Mouse (Mus musculus) embryonic facial prominence, embryonic 11.5 days (tissue): ENCODE results near the gene Sirt6. TPM values are rescaled to one million over a fixed set of nuclear protein-coding genes. Genes with fewer than 3 reads are reported as not detected.
"Not testable (repeated sequence)": the region's sequence is repeated elsewhere in the genome, so short reads cannot be mapped to it uniquely, and the experiment has no call there.

ENCODE experiments used
- ATAC-seq: fragments of 200-750 bp; cut with Nextera tagmentation; replicated peaks from 2 replicates; pipeline ENCODE4 v1.8.0; 2017; ENCODE audit warnings: low read depth; ENCODE audit not compliant: insufficient number of reproducible peaks, low FRiP score, low TSS enrichment
- DNase-seq: peaks from one replicate; pipeline ENCODE4 v3.0.0-alpha.2; 2015; ENCODE audit warnings: low spot score
- H3K27ac ChIP-seq: fragments of 300-500 bp; sonication (generic); replicated peaks from 2 replicates; pipeline ENCODE4 v1.5.1; 2014; ENCODE audit warnings: mild to moderate bottlenecking, low read depth, low read length, control low read depth
- H3K27me3 ChIP-seq: fragments of 300-500 bp; sonication (generic); 2 replicates; pipeline ENCODE4 v1.6.1; 2014; ENCODE audit warnings: mild to moderate bottlenecking, low read length, moderate library complexity, mixed read lengths; ENCODE audit not compliant: control insufficient read depth, insufficient read depth
- H3K36me3 ChIP-seq: fragments of 300-500 bp; sonication (generic); replicated peaks from 2 replicates; pipeline ENCODE4 v1.6.1; 2014; ENCODE audit warnings: low read depth, mild to moderate bottlenecking, low read length, moderate library complexity, mixed read lengths; ENCODE audit not compliant: control insufficient read depth, insufficient read depth
- H3K4me1 ChIP-seq: fragments of 300-500 bp; sonication (generic); 2 replicates; pipeline ENCODE4 v1.6.1; 2014; ENCODE audit warnings: low read length, mixed read lengths; ENCODE audit not compliant: control insufficient read depth, insufficient read depth
- H3K4me2 ChIP-seq: fragments of 300-500 bp; sonication (generic); 2 replicates; pipeline ENCODE4 v1.6.1; 2014; ENCODE audit warnings: low read depth, mild to moderate bottlenecking, control low read depth, low read length, moderate library complexity
- H3K4me3 ChIP-seq: fragments of 300-500 bp; sonication (generic); 2 replicates; pipeline ENCODE4 v1.5.1; 2014; ENCODE audit warnings: low read depth, low read length, control low read depth
- H3K9ac ChIP-seq: fragments of 300-500 bp; sonication (generic); replicated peaks from 2 replicates; pipeline ENCODE4 v1.6.1; 2014; ENCODE audit warnings: mild to moderate bottlenecking, control low read depth, low read length
- H3K9me3 ChIP-seq: fragments of 300-500 bp; sonication (generic); replicated peaks from 2 replicates; pipeline ENCODE4 v1.6.1; 2016; ENCODE audit warnings: mild to moderate bottlenecking, low read length, inconsistent platforms, mixed read lengths; ENCODE audit not compliant: control insufficient read depth
- WGBS: fragments of 180-500 bp; shearing (Covaris S2); extraction: QIAGEN DNeasy Blood & Tissue Kit; methylation state at CpG from one replicate; pipeline ENCODE4 v1.1.7; 2014; 5-methylcytosine and 5-hydroxymethylcytosine counted together
- polyA plus RNA-seq: library from polyadenylated mRNA; unstranded; fragments of >200 nt; fragmentation: Nextera tagmentation; extraction: Ambion mirVana; gene quantifications from 2 replicates; pipeline ENCODE4 v1.2.1, GENCODE M21; 2014

The Sirt6 gene
- polyA plus RNA-seq, 1 experiment from 2014 or later, result 37.8 TPM

- H3K4me3 ChIP-seq, result peak overlapping the region; percentile 75
- 51% methylated on average over 2 of the region's 2 CpGs for WGBS
- peak overlapping the region; percentile 94 for H3K9ac ChIP-seq
- DNase-seq, result no peak
- ATAC-seq, result peak; percentile 25; the same call in 1 of the 2 replicates
- H3K4me1 ChIP-seq, result peaks cover 5% of the 10 kb centered on the region
- H3K36me3 ChIP-seq, result no peaks in the 10 kb centered on the region; the same call in 1 of the 2 replicates
- H3K27me3 ChIP-seq, result no peaks in the 10 kb centered on the region
- peak overlapping the region; percentile 93; the same call in 1 of the 2 replicates for H3K27ac ChIP-seq
- peak overlapping the region; percentile 92 for H3K4me2 ChIP-seq
- H3K9me3 ChIP-seq, result no peaks in the 10 kb centered on the region
Measured at GRCm38 (mm10) chr10:81644162-81644561, 16.6 kb upstream of the Sirt6 start.

GRCm38 (mm10) chr10:81643449-81644055 lies 16.0 kb upstream of the Sirt6 start:
- Histone ChIP-seq H3K4me3 (peak overlapping the region; percentile 75), H3K9ac (peak overlapping the region; percentile 94), H3K27me3 (no peaks in the 10 kb centered on the region), H3K4me1 (peaks cover 5% of the 10 kb centered on the region), H3K27ac (peak overlapping the region; percentile 93), H3K36me3 (no peaks in the 10 kb centered on the region; the same call in 1 of the 2 replicates), H3K4me2 (peak overlapping the region; percentile 92), H3K9me3 (no peaks in the 10 kb centered on the region)
- under 1% methylated on average over 72 of the region's 75 CpGs for WGBS
- peak; percentile 83 for ATAC-seq
- DNase-seq, result peak; percentile 95

DNA sequence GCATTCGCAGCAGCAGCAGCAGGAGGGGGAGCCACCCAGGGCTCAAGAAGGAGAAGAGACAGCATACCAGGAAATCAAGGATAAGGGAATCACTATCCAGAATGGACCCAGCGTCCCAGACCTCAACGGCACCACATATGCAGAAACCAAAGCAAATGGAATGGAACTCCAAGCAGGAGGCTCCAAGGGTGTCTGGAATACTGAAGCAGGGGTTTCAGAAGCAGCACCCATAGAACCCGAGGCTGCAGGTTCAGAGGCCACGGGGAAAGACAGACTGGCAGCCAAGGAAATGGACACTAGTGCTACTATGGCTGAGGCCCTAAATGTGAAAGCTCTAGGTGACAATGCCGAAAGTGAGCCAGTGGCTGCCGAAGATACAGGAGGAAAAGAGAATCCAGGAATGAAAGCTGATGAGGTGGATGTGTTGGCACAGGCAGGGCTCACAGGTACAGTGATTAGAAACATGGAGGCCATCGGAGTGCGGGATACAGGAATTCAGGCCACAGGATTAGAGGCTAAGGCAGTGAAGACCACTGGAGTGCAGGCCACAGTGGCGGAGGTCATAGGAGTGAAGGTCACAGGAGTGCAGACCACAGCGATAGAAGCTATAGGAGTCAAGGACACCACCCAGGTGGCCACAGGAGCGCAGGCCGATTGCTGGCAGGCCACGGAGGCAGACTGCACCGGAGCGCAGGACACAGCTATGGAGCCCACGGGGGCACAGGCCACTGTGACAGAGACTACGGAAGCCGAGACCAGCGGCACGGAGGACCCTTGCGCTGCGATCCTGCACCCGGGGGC lies 15.3 kb upstream of the Sirt6 start:
- Histone ChIP-seq H3K36me3 (no peaks in the 10 kb centered on the region; the same call in 1 of the 2 replicates), H3K9me3 (no peaks in the 10 kb centered on the region), H3K9ac (peak overlapping the region; percentile 94), H3K4me2 (peak overlapping the region; percentile 92), H3K27ac (peak overlapping the region; percentile 93), H3K27me3 (no peaks in the 10 kb centered on the region), H3K4me1 (peaks cover 5% of the 10 kb centered on the region), H3K4me3 (peak overlapping the region; percentile 75)
- 23% methylated on average over 24 of the region's 24 CpGs for WGBS
- DNase-seq (no peak), ATAC-seq (peak; percentile 60)

DNA sequence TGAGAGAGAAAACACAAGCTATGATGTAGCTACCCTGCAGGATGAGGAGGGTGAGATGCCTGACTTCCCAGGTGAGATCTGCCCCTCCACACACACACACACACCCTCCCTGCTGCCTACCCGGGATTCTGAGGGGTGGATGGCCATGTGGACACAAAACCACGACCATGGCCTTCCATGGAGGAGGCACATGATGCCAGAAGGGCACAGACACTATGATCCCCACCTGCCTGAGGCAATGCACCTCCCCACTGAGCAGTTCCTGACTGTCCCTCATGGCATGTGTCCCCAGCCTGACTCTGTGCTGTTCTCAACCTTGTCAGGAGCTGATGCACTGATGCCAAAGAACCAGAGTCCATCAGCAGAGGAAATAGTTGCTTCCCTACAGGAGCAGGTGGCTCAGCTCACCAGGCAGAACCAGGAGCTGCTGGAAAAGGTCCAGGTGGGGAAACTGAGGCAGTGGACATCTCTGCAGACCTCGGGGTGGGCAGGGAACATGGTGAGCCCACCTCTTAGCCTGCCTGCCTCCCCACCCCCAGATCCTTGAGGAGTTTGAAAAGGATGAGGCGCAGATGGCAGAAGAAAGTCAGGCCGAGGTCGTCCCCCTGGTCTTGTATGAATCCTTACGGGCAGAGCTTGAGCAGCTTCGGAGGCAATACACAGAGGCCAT lies 14.5 kb upstream of the Sirt6 start:
- Histone ChIP-seq H3K9me3 (no peaks in the 10 kb centered on the region), H3K27me3 (no peaks in the 10 kb centered on the region), H3K27ac (no peak overlapping the region), H3K4me3 (no peak overlapping the region; the same call in 1 of the 2 replicates), H3K9ac (no peak overlapping the region; the same call in 1 of the 2 replicates), H3K36me3 (no peaks in the 10 kb centered on the region; the same call in 1 of the 2 replicates), H3K4me1 (peaks cover 5% of the 10 kb centered on the region), H3K4me2 (peak overlapping the region; percentile 92)
- WGBS, result 71% methylated on average over 8 of the region's 8 CpGs
- ATAC-seq, result no peak
- DNase-seq, result no peak

GRCm38 (mm10) chr10:81641566-81641965 lies 14.0 kb upstream of the Sirt6 start:
- Histone ChIP-seq H3K27ac (no peak overlapping the region), H3K9me3 (no peaks in the 10 kb centered on the region), H3K4me2 (no peak overlapping the region), H3K36me3 (no peaks in the 10 kb centered on the region; the same call in 1 of the 2 replicates), H3K4me1 (peaks cover 5% of the 10 kb centered on the region), H3K9ac (no peak overlapping the region), H3K27me3 (no peaks in the 10 kb centered on the region), H3K4me3 (no peak overlapping the region)
- 87% methylated on average over 2 of the region's 2 CpGs for WGBS
- ATAC-seq (no peak), DNase-seq (no peak)

GRCm38 (mm10) chr10:81640825-81641224 lies 13.2 kb upstream of the Sirt6 start:
- not testable (repeated sequence) for H3K9me3 ChIP-seq, DNase-seq, H3K27me3 ChIP-seq, H3K4me2 ChIP-seq, H3K9ac ChIP-seq, H3K27ac ChIP-seq, H3K36me3 ChIP-seq, H3K4me3 ChIP-seq, H3K4me1 ChIP-seq, ATAC-seq
- 45% methylated on average over 4 of the region's 4 CpGs for WGBS

GRCm38 (mm10) chr10:81638101-81638500 lies 10.5 kb upstream of the Sirt6 start:
- Histone ChIP-seq H3K4me3 (no peak overlapping the region), H3K36me3 (no peaks in the 10 kb centered on the region; the same call in 1 of the 2 replicates), H3K27ac (no peak overlapping the region), H3K4me1 (peaks cover 5% of the 10 kb centered on the region), H3K27me3 (no peaks in the 10 kb centered on the region), H3K9me3 (no peaks in the 10 kb centered on the region), H3K9ac (no peak overlapping the region), H3K4me2 (no peak overlapping the region)
- 75% methylated on average over 6 of the region's 6 CpGs for WGBS
- ATAC-seq, result no peak
- no peak for DNase-seq
